Mouse (Mus musculus): ENCODE measurements at regions not wholly inside any gene's neighbourhood (a gene's known extent, or its start where the extent isn't known, plus 50 kb on each side); places are given as distances from the start of the nearest gene placed in this dataset.
"Not testable (repeated sequence)": the region's sequence is repeated elsewhere in the genome, so short reads cannot be mapped to it uniquely, and the experiment has no call there.

- not testable (repeated sequence) for H3K4me2 ChIP-seq (ENCODE audit: low read depth); H3K36me3 ChIP-seq (ENCODE audit: insufficient read depth); H3K9ac ChIP-seq; H3K4me1 ChIP-seq (ENCODE audit: insufficient read depth); H3K27me3 ChIP-seq (ENCODE audit: insufficient read depth, low read length); H3K9me3 ChIP-seq (ENCODE audit: low read length); ATAC-seq; H3K27ac ChIP-seq (ENCODE audit: low read depth, low read length); H3K4me3 ChIP-seq (ENCODE audit: low read depth, low read length); DNase-seq
- WGBS = 79% methylated on average over 3 of the region's 3 CpGs
Observed at GRCm38 (mm10) chr16:21102033-21102432, 51.8 kb downstream of the Teddm3 start.

GRCm38 (mm10) chr16:21100126-21100525, 53.7 kb downstream of the Teddm3 start:
- H3K4me3 ChIP-seq (ENCODE audit: low read depth, low read length); H3K36me3 ChIP-seq (ENCODE audit: insufficient read depth); H3K4me1 ChIP-seq (ENCODE audit: insufficient read depth); H3K9me3 ChIP-seq (ENCODE audit: low read length); DNase-seq; H3K27me3 ChIP-seq (ENCODE audit: insufficient read depth, low read length); H3K9ac ChIP-seq; H3K4me2 ChIP-seq (ENCODE audit: low read depth); ATAC-seq; H3K27ac ChIP-seq (ENCODE audit: low read depth, low read length): not testable (repeated sequence)
- 78% methylated on average over 2 of the region's 2 CpGs for WGBS

- TF ChIP-seq CTCF (IDR thresholded peaks at IDR 0.05; ENCODE audit: low read depth) = no peak
- H3K4me3 ChIP-seq (ENCODE audit: low read depth, low read length) = no peak overlapping the region
- H3K9me3 ChIP-seq (ENCODE audit: low read length) = no peaks in the 10 kb centered on the region
- no peak overlapping the region for H3K27ac ChIP-seq (ENCODE audit: low read depth, low read length)
- DNase-seq = no peak
- H3K4me2 ChIP-seq (ENCODE audit: low read depth) = no peak overlapping the region
- WGBS = 69% methylated on average over 5 of the region's 5 CpGs
- ATAC-seq = no peak
- no peaks in the 10 kb centered on the region for H3K36me3 ChIP-seq (ENCODE audit: insufficient read depth)
- H3K27me3 ChIP-seq (ENCODE audit: insufficient read depth, low read length) = no peaks in the 10 kb centered on the region
- H3K4me1 ChIP-seq (ENCODE audit: insufficient read depth) = no peaks in the 10 kb centered on the region
- H3K9ac ChIP-seq = no peak overlapping the region
Observed at GRCm38 (mm10) chr16:21074779-21075148, 79.0 kb downstream of the Teddm3 start.

- not testable (repeated sequence) for H3K4me3 ChIP-seq (ENCODE audit: low read depth, low read length); H3K27ac ChIP-seq (ENCODE audit: low read depth, low read length); H3K27me3 ChIP-seq (ENCODE audit: insufficient read depth, low read length); H3K9ac ChIP-seq; H3K9me3 ChIP-seq (ENCODE audit: low read length); H3K36me3 ChIP-seq (ENCODE audit: insufficient read depth); H3K4me2 ChIP-seq (ENCODE audit: low read depth); H3K4me1 ChIP-seq (ENCODE audit: insufficient read depth)
- ATAC-seq (peak; percentile 94), DNase-seq (peak; percentile 5)
- 26% methylated on average over 8 of the region's 10 CpGs for WGBS
- TF ChIP-seq CTCF (IDR thresholded peaks at IDR 0.05; ENCODE audit: low read depth) = peak; percentile 32; the same call in 1 of the 2 replicates
Observed at GRCm38 (mm10) chr16:21074082-21074778, 79.6 kb downstream of the Teddm3 start.

GRCm38 (mm10) chr16:21060211-21060610, 93.6 kb downstream of the Teddm3 start:
- no peak for DNase-seq
- TF ChIP-seq CTCF (IDR thresholded peaks at IDR 0.05; ENCODE audit: low read depth) = no peak
- H3K4me3 ChIP-seq (ENCODE audit: low read depth, low read length) = no peak overlapping the region
- no peaks in the 10 kb centered on the region for H3K36me3 ChIP-seq (ENCODE audit: insufficient read depth)
- H3K4me1 ChIP-seq (ENCODE audit: insufficient read depth) = no peaks in the 10 kb centered on the region
- no peak overlapping the region for H3K4me2 ChIP-seq (ENCODE audit: low read depth)
- no peak overlapping the region for H3K9ac ChIP-seq
- no peak for ATAC-seq
- 81% methylated on average over 2 of the region's 2 CpGs for WGBS
- no peak overlapping the region for H3K27ac ChIP-seq (ENCODE audit: low read depth, low read length)
- no peaks in the 10 kb centered on the region for H3K27me3 ChIP-seq (ENCODE audit: insufficient read depth, low read length)
- no peaks in the 10 kb centered on the region for H3K9me3 ChIP-seq (ENCODE audit: low read length)

GRCm38 (mm10) chr16:21054772-21055171, 99.0 kb downstream of the Teddm3 start:
- Histone ChIP-seq H3K27me3 (ENCODE audit: insufficient read depth, low read length) (no peaks in the 10 kb centered on the region), H3K4me2 (ENCODE audit: low read depth) (no peak overlapping the region), H3K9me3 (ENCODE audit: low read length) (0 out of 2 replicates have a peak, but pooled peaks cover 4% of the 10 kb centered on the region), H3K4me1 (ENCODE audit: insufficient read depth) (no peaks in the 10 kb centered on the region), H3K4me3 (ENCODE audit: low read depth, low read length) (no peak overlapping the region), H3K36me3 (ENCODE audit: insufficient read depth) (no peaks in the 10 kb centered on the region), H3K27ac (ENCODE audit: low read depth, low read length) (no peak overlapping the region), H3K9ac (no peak overlapping the region)
- no peak for TF ChIP-seq CTCF (IDR thresholded peaks at IDR 0.05; ENCODE audit: low read depth)
- no peak for ATAC-seq
- DNase-seq = no peak

- not testable (repeated sequence) for H3K4me3 ChIP-seq (ENCODE audit: low read depth, low read length); H3K27me3 ChIP-seq (ENCODE audit: insufficient read depth, low read length); H3K9me3 ChIP-seq (ENCODE audit: low read length); H3K27ac ChIP-seq (ENCODE audit: low read depth, low read length); H3K4me2 ChIP-seq (ENCODE audit: low read depth); H3K9ac ChIP-seq; H3K36me3 ChIP-seq (ENCODE audit: insufficient read depth); DNase-seq; ATAC-seq; H3K4me1 ChIP-seq (ENCODE audit: insufficient read depth)
- WGBS = 94% methylated on average over 1 of the region's 1 CpGs
Observed at GRCm38 (mm10) chr16:21022087-21022486, 131.7 kb downstream of the Teddm3 start.

- H3K9me3 ChIP-seq (ENCODE audit: low read length) = no peaks in the 10 kb centered on the region
- H3K4me1 ChIP-seq (ENCODE audit: insufficient read depth) = no peaks in the 10 kb centered on the region
- DNase-seq = no peak
- no peak overlapping the region for H3K9ac ChIP-seq
- H3K36me3 ChIP-seq (ENCODE audit: insufficient read depth) = no peaks in the 10 kb centered on the region
- TF ChIP-seq CTCF (IDR thresholded peaks at IDR 0.05; ENCODE audit: low read depth) = no peak
- H3K27me3 ChIP-seq (ENCODE audit: insufficient read depth, low read length) = no peaks in the 10 kb centered on the region
- no peak overlapping the region for H3K4me3 ChIP-seq (ENCODE audit: low read depth, low read length)
- ATAC-seq = no peak
- no peak overlapping the region for H3K27ac ChIP-seq (ENCODE audit: low read depth, low read length)
- no peak overlapping the region for H3K4me2 ChIP-seq (ENCODE audit: low read depth)
Observed at GRCm38 (mm10) chr16:21004871-21005270, 148.9 kb downstream of the Teddm3 start.
